Mouse (Mus musculus) liver, embryonic 14.5 days (tissue): Measurements from ENCODE around the gene Lmntd1.

Experiments
- CTCF ChIP-seq: IDR thresholded peaks from 2 replicates; pipeline ENCODE4 v1.5.1; 2016; ENCODE audit warnings: antibody characterized with exemption, low read depth, control low read depth
- EP300 ChIP-seq: IDR thresholded peaks from 2 replicates; pipeline ENCODE4 v1.6.1; 2016; ENCODE audit warnings: antibody characterized with exemption, low read depth

GRCm38 (mm10) chr6:145433897-145434296 lies 180.2 kb downstream of the Lmntd1 start:
- no peak for TF ChIP-seq CTCF
- TF ChIP-seq EP300: no peak
